Mouse (Mus musculus) brain, embryonic 14.5 days (tissue): Measurements from ENCODE around the gene Ptcd2. TPM values are rescaled to one million over a fixed set of nuclear protein-coding genes. Genes with fewer than 3 reads are reported as not detected.

ENCODE experiments used
- DNase-seq: peaks from one replicate; pipeline ENCODE4 v3.0.0-alpha.2; 2011; ENCODE audit warnings: low read depth
- CTCF ChIP-seq: fragments of 200-500 bp; IDR thresholded peaks from 2 replicates; pipeline ENCODE4 v1.5.1; 2012; ENCODE audit warnings: inconsistent platforms, mild to moderate bottlenecking, moderate library complexity, borderline replicate concordance; ENCODE audit not compliant: insufficient read depth, insufficient read length; ENCODE audit errors: extremely low read depth
- POLR2A ChIP-seq: fragments of 200-500 bp; IDR thresholded peaks from 2 replicates; pipeline ENCODE4 v1.6.1; 2012; ENCODE audit warnings: mild to moderate bottlenecking, inconsistent platforms, borderline replicate concordance; ENCODE audit not compliant: poor library complexity, insufficient read depth, insufficient read length, severe bottlenecking; ENCODE audit errors: extremely low read depth
- polyA plus RNA-seq: library from polyadenylated mRNA; depleted of rRNA; stranded (reverse); fragments of >200 nt; gene quantifications from 2 replicates; pipeline ENCODE4 v1.2.3, GENCODE M21; 2012; rRNA removed

Ptcd2 gene
- polyA plus RNA-seq: 26.8 and 28.6 TPM in 2 replicates

GRCm38 (mm10) chr13:99344599-99345575, at the start of gene Ptcd2, which contains the start of gene Mrps27:
Gene Ptcd2, minus strand, starts transcription at chr13:99344705.
Gene Mrps27, plus strand, starts transcription at chr13:99344786.
- peak; percentile 98 for DNase-seq
- TF ChIP-seq POLR2A (no peak), CTCF (no peak)

DNA sequence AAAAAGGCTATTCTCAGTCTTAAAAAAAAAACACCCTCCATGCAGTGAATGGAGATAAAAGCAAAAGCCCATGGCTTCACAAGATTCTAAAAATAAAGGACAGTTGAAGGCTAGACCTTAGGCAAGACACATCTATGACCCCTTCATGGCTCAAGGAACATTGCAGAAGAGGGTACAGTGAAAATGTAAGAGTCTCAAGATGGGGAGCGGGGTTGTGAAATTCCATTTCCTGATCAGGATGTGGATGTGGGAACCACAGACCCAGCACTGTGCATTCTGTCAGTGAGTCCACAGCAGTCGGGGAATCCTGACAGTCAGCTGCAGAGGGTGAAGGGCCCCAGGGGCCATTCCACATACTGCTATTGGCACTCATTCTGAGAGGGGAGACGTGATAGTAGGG, 48.6 kb upstream of the Ptcd2 start:
- no peak for TF ChIP-seq POLR2A
- no peak for TF ChIP-seq CTCF
- DNase-seq: no peak

DNA sequence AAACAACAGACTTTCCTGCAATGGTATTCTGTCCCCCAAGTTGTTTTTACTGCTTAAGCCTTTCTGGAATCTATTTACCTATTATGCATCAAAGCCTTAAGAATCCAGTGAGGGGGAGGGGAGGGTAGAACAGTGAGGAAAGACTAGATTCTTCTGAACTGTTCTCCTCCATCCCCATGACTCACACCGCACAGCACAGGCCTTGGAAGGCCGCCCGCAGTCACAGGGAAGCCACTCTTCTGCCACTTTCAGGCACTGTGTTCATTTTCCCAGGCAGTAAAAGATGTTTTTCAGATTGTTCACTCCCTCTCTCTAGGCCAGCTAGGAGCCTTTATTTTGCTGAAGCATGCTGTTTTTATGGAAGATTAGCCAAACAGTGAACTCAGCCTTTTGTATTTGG, 46.9 kb upstream of the Ptcd2 start:
- DNase-seq: peak; percentile 73
- TF ChIP-seq CTCF (no peak), POLR2A (no peak)

DNA sequence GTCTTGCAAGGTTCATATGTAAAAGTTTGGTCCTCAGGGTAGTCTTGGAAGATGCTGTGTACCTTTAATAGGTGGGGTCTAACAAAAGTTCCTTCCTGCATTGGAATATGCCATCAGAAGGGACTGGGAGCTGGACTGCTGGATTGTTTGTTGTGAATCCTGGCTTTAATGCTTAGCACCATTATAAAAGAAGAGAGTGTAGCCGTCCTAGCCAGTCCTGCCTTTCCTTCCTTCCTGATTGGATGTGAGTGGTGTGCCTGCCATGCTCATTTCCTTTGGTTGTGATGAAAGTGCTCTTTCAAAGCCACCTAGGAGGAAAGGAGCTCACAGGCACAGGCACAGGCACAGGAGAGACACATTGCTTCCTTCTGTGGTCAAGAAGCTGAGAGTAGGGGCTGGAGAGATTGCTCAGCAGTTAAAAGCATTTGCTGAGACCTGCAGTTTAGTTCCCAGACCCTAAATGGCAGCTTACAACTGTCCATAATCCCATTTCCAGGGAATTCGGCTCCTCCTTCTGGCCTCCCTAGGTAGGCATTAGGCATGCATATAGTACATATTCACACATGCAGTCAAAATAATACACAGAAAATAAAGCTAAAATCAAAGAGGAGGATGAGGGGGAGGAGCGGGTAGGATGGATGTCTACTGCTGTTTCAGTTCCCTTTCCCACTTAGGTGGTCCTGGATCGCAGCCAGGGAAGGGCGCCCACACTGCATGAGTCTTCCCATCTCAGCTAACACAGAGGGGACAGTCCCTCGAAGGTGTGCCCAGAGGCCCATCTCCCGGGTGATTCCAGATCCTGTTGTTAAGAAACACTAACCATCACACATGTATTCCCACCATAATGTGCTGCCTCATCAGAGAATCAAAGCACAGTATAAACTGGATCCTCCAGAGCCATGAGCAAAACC, 43.7 kb upstream of the Ptcd2 start:
- DNase-seq: no peak

DNA sequence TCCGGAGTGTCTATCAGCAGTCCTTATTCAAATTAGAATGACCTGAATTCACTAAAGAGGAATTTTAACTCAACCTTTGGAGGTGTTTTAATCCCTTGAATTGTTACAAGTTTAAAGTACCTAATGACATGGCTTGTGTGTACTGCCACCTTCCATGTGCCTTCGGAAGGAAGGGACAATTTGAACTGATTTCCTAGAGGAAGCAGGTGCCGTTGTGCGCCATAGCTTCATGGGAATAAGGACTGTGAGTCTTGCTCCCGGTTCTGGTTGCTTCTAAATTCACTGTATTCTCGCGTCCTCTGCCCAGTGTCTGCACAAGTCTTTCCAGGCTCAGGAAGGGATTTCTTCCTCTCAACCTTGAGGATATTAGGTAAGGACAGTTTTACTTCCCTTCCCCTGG, 41.8 kb upstream of the Ptcd2 start:
- no peak for DNase-seq
- TF ChIP-seq CTCF (no peak), POLR2A (no peak)

More for the DNA sequence above, 43.7 kb upstream of the Ptcd2 start:
- TF ChIP-seq POLR2A (no peak), CTCF (no peak)

- TF ChIP-seq POLR2A (no peak), CTCF (no peak)
- no peak for DNase-seq
Observed at GRCm38 (mm10) chr13:99385911-99386310, 41.4 kb upstream of the Ptcd2 start.

- DNase-seq: no peak
- TF ChIP-seq POLR2A (no peak), CTCF (no peak)
Observed at GRCm38 (mm10) chr13:99384555-99385203, 40.2 kb upstream of the Ptcd2 start.

GRCm38 (mm10) chr13:99382373-99382772, 37.9 kb upstream of the Ptcd2 start:
- TF ChIP-seq POLR2A (no peak), CTCF (no peak)
- DNase-seq: no peak

- no peak for DNase-seq
- TF ChIP-seq POLR2A (no peak), CTCF (no peak)
Observed at GRCm38 (mm10) chr13:99378223-99378622, 33.7 kb upstream of the Ptcd2 start.

GRCm38 (mm10) chr13:99377055-99377454, 32.5 kb upstream of the Ptcd2 start:
- no peak for DNase-seq
- TF ChIP-seq CTCF (no peak), POLR2A (no peak)
